Mouse (Mus musculus): ENCODE measurements around the gene Ugt1a5. TPM values are rescaled to one million over a fixed set of nuclear protein-coding genes. Genes with fewer than 3 reads are reported as not detected.

Gene Ugt1a5
- polyA plus RNA-seq, 1 experiment = not detected

GRCm38 (mm10) chr1:88247660-88248059 is 81.8 kb downstream of the Ugt1a5 start:
- TF ChIP-seq MYOG (IDR thresholded peaks at IDR 0.05; ENCODE audit: control insufficient read depth in 1 of 3, insufficient read depth in 1 of 3, insufficient read length in 2 of 3, low read depth in 2 of 3) = no peak
- TF ChIP-seq REST (IDR thresholded peaks at IDR 0.05; ENCODE audit: insufficient read depth, insufficient read length) = no peak
- no peak for TF ChIP-seq MAX (IDR thresholded peaks at IDR 0.05; ENCODE audit: low read depth)
- no peak for TF ChIP-seq SRF (IDR thresholded peaks at IDR 0.05; ENCODE audit: control insufficient read depth, insufficient read length, low read depth)
- TF ChIP-seq E2F4 (IDR thresholded peaks at IDR 0.05; ENCODE audit: insufficient read depth) = no peak
- no peak for TF ChIP-seq POLR2A (IDR thresholded peaks at IDR 0.05; ENCODE audit: insufficient read length, low read depth)
- no peak for TF ChIP-seq USF1 (IDR thresholded peaks at IDR 0.05; ENCODE audit: low read depth)
- no peak for TF ChIP-seq TCF12 (IDR thresholded peaks at IDR 0.05; ENCODE audit: insufficient read depth, poor library complexity, severe bottlenecking)
- TF ChIP-seq POLR2AphosphoS2 (IDR thresholded peaks at IDR 0.05; ENCODE audit: insufficient read length, low read depth) = no peak
- TF ChIP-seq CEBPB (IDR thresholded peaks at IDR 0.05; ENCODE audit: insufficient read depth, poor library complexity, severe bottlenecking) = no peak

GRCm38 (mm10) chr1:88248658-88249057 is 82.8 kb downstream of the Ugt1a5 start:
- peaks cover 8% of the 10 kb centered on the region for H3K27me3 ChIP-seq (ENCODE audit: control insufficient read depth, insufficient read depth, insufficient read length)
- no peak overlapping the region for H3K4me2 ChIP-seq (ENCODE audit: low read depth)
- H3K36me3 ChIP-seq (ENCODE audit: control insufficient read depth, insufficient read depth) = no peaks in the 10 kb centered on the region
- no peaks in the 10 kb centered on the region for H3K79me2 ChIP-seq (ENCODE audit: control insufficient read depth, insufficient read depth)
- no peak overlapping the region for H3ac ChIP-seq (ENCODE audit: control insufficient read depth, insufficient read length)
- H3K4me3 ChIP-seq = no peak overlapping the region
- TF ChIP-seq POLR2A (IDR thresholded peaks at IDR 0.05; ENCODE audit: insufficient read length, low read depth) (no peak), CEBPB (IDR thresholded peaks at IDR 0.05; ENCODE audit: insufficient read depth, poor library complexity, severe bottlenecking) (no peak), MYOG (IDR thresholded peaks at IDR 0.05; ENCODE audit: control insufficient read depth in 1 of 3, insufficient read depth in 1 of 3, insufficient read length in 2 of 3, low read depth in 2 of 3) (no peak), E2F4 (IDR thresholded peaks at IDR 0.05; ENCODE audit: insufficient read depth) (no peak), TCF3 (IDR thresholded peaks at IDR 0.05; ENCODE audit: insufficient read length, low read depth) (no peak), REST (IDR thresholded peaks at IDR 0.05; ENCODE audit: insufficient read depth, insufficient read length) (no peak), MYOD1 (IDR thresholded peaks at IDR 0.05; ENCODE audit: control insufficient read depth in 1 of 3, insufficient read length in 2 of 3, low read depth in 2 of 3) (no peak), POLR2AphosphoS2 (IDR thresholded peaks at IDR 0.05; ENCODE audit: insufficient read length, low read depth) (no peak), SRF (IDR thresholded peaks at IDR 0.05; ENCODE audit: control insufficient read depth, insufficient read length, low read depth) (no peak), USF1 (IDR thresholded peaks at IDR 0.05; ENCODE audit: low read depth) (no peak), MAX (IDR thresholded peaks at IDR 0.05; ENCODE audit: low read depth) (no peak), TCF12 (IDR thresholded peaks at IDR 0.05; ENCODE audit: insufficient read depth, poor library complexity, severe bottlenecking) (no peak)

More at GRCm38 (mm10) chr1:88247660-88248059, 81.8 kb downstream of the Ugt1a5 start:
- H3K4me2 ChIP-seq (ENCODE audit: low read depth) = no peak overlapping the region
- no peaks in the 10 kb centered on the region for H3K79me2 ChIP-seq (ENCODE audit: control insufficient read depth, insufficient read depth)
- no peak overlapping the region for H3ac ChIP-seq (ENCODE audit: control insufficient read depth, insufficient read length)
- H3K36me3 ChIP-seq (ENCODE audit: control insufficient read depth, insufficient read depth) = no peaks in the 10 kb centered on the region
- no peak overlapping the region for H3K4me3 ChIP-seq
- H3K27me3 ChIP-seq (ENCODE audit: control insufficient read depth, insufficient read depth, insufficient read length) = peaks cover 12% of the 10 kb centered on the region

GRCm38 (mm10) chr1:88249596-88249995 is 83.8 kb downstream of the Ugt1a5 start:
- Histone ChIP-seq H3K27me3 (ENCODE audit: control insufficient read depth, insufficient read depth, insufficient read length) (peaks cover 8% of the 10 kb centered on the region), H3K36me3 (ENCODE audit: control insufficient read depth, insufficient read depth) (no peaks in the 10 kb centered on the region), H3K4me3 (no peak overlapping the region), H3K4me2 (ENCODE audit: low read depth) (no peak overlapping the region), H3ac (ENCODE audit: control insufficient read depth, insufficient read length) (no peak overlapping the region), H3K79me2 (ENCODE audit: control insufficient read depth, insufficient read depth) (no peaks in the 10 kb centered on the region)
- TF ChIP-seq POLR2A (IDR thresholded peaks at IDR 0.05; ENCODE audit: insufficient read length, low read depth) (no peak), MAX (IDR thresholded peaks at IDR 0.05; ENCODE audit: low read depth) (no peak), TCF3 (IDR thresholded peaks at IDR 0.05; ENCODE audit: insufficient read length, low read depth) (no peak), TCF12 (IDR thresholded peaks at IDR 0.05; ENCODE audit: insufficient read depth, poor library complexity, severe bottlenecking) (no peak), MYOG (IDR thresholded peaks at IDR 0.05; ENCODE audit: control insufficient read depth in 1 of 3, insufficient read depth in 1 of 3, insufficient read length in 2 of 3, low read depth in 2 of 3) (no peak), REST (IDR thresholded peaks at IDR 0.05; ENCODE audit: insufficient read depth, insufficient read length) (no peak), MYOD1 (IDR thresholded peaks at IDR 0.05; ENCODE audit: control insufficient read depth in 1 of 3, insufficient read length in 2 of 3, low read depth in 2 of 3) (no peak), USF1 (IDR thresholded peaks at IDR 0.05; ENCODE audit: low read depth) (no peak), POLR2AphosphoS2 (IDR thresholded peaks at IDR 0.05; ENCODE audit: insufficient read length, low read depth) (no peak), SRF (IDR thresholded peaks at IDR 0.05; ENCODE audit: control insufficient read depth, insufficient read length, low read depth) (no peak), CEBPB (IDR thresholded peaks at IDR 0.05; ENCODE audit: insufficient read depth, poor library complexity, severe bottlenecking) (no peak), E2F4 (IDR thresholded peaks at IDR 0.05; ENCODE audit: insufficient read depth) (no peak)

GRCm38 (mm10) chr1:88250023-88250422 is 84.2 kb downstream of the Ugt1a5 start:
- Histone ChIP-seq H3K36me3 (ENCODE audit: control insufficient read depth, insufficient read depth) (no peaks in the 10 kb centered on the region), H3K79me2 (ENCODE audit: control insufficient read depth, insufficient read depth) (no peaks in the 10 kb centered on the region), H3ac (ENCODE audit: control insufficient read depth, insufficient read length) (no peak overlapping the region), H3K4me2 (ENCODE audit: low read depth) (no peak overlapping the region), H3K27me3 (ENCODE audit: control insufficient read depth, insufficient read depth, insufficient read length) (peaks cover 8% of the 10 kb centered on the region), H3K4me3 (no peak overlapping the region)
- TF ChIP-seq E2F4 (IDR thresholded peaks at IDR 0.05; ENCODE audit: insufficient read depth) (no peak), CEBPB (IDR thresholded peaks at IDR 0.05; ENCODE audit: insufficient read depth, poor library complexity, severe bottlenecking) (no peak), POLR2AphosphoS2 (IDR thresholded peaks at IDR 0.05; ENCODE audit: insufficient read length, low read depth) (no peak), MYOG (IDR thresholded peaks at IDR 0.05; ENCODE audit: control insufficient read depth in 1 of 3, insufficient read depth in 1 of 3, insufficient read length in 2 of 3, low read depth in 2 of 3) (no peak), REST (IDR thresholded peaks at IDR 0.05; ENCODE audit: insufficient read depth, insufficient read length) (no peak), USF1 (IDR thresholded peaks at IDR 0.05; ENCODE audit: low read depth) (no peak), MYOD1 (IDR thresholded peaks at IDR 0.05; ENCODE audit: control insufficient read depth in 1 of 3, insufficient read length in 2 of 3, low read depth in 2 of 3) (no peak), POLR2A (IDR thresholded peaks at IDR 0.05; ENCODE audit: insufficient read length, low read depth) (no peak), MAX (IDR thresholded peaks at IDR 0.05; ENCODE audit: low read depth) (no peak), TCF3 (IDR thresholded peaks at IDR 0.05; ENCODE audit: insufficient read length, low read depth) (no peak), SRF (IDR thresholded peaks at IDR 0.05; ENCODE audit: control insufficient read depth, insufficient read length, low read depth) (no peak), TCF12 (IDR thresholded peaks at IDR 0.05; ENCODE audit: insufficient read depth, poor library complexity, severe bottlenecking) (no peak)

All from myocyte (in vitro differentiated cells).